Mouse (Mus musculus) ZHBTc4 (cell line): ENCODE measurements around the gene Pxmp4.

Experiments
- DNase-seq: peaks from one replicate; pipeline ENCODE4 v3.0.0-alpha.2; 2011; ENCODE audit warnings: low read depth, low spot score

Gene Pxmp4

GRCm38 (mm10) chr2:154603638-154604153 is at the start of gene Pxmp4:
Pxmp4 (minus strand) TSS chr2:154603708.
- DNase-seq, result peak; percentile 98

- no peak for DNase-seq
Observed at GRCm38 (mm10) chr2:154651363-154651762, 47.9 kb upstream of the Pxmp4 start, which contains the start of gene Chmp4b. Chmp4b (plus strand) TSS chr2:154651705.

DNA sequence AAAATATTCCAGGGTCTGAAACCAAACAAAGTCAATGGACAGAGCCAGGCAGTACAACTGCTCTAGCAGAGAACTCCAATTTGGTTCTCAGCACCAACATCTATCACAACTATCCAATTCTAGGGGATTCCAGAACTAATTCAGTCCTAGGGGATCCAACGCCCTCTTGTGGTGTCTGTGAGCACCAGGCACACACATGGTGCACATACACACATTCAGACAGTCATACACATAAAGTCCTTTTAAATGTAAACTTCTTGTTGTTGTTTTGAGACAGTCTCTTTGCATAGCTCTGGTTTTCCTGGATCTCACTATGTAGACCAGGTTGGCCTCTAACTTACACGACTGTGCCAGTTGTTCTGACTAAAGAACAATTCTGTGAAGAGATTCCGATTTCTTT is 46.9 kb upstream of the Pxmp4 start:
- DNase-seq, result peak; percentile 42

DNA sequence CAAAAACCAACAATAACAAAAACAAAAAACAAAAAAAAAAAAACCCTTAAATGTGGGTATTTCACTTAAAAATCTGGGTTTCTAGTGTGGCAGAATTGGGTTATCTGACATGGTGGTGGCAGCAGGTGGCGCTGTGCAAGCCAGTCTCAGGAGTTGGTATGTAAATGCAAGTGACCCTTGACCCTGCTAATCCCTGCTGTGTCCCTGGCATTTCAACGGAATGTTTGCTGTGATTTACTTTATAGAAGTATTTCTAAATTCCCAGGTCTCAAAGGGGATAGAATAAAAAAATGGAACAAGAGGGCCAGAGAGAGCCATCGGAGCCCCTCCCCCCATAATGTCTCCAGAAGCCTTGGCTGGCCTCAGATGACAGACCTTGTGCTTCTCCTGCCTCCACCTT is 44.6 kb upstream of the Pxmp4 start:
- DNase-seq, result peak; percentile 88

DNA sequence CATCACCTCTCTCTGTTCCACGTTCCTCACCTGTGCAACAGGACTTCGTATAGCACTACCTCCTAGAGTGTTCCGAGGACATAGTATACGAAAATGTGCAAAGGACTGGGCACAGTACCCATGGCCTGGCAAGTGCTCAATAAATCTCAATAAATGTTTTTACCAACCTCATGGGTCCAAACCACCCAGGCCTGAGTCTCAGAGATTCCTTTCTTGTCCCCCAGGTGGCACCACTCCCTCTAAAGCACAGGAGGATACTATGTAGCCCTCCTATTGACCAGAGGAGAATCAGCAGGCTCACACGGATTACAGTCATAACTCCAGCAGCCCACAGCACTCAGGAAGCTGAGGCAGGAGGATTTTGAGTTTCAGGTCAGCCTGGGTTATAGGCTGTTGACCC is 43.1 kb upstream of the Pxmp4 start:
- peak; percentile 74 for DNase-seq

- DNase-seq, result peak; percentile 64
Observed at GRCm38 (mm10) chr2:154642712-154643385, 39.3 kb upstream of the Pxmp4 start.

DNA sequence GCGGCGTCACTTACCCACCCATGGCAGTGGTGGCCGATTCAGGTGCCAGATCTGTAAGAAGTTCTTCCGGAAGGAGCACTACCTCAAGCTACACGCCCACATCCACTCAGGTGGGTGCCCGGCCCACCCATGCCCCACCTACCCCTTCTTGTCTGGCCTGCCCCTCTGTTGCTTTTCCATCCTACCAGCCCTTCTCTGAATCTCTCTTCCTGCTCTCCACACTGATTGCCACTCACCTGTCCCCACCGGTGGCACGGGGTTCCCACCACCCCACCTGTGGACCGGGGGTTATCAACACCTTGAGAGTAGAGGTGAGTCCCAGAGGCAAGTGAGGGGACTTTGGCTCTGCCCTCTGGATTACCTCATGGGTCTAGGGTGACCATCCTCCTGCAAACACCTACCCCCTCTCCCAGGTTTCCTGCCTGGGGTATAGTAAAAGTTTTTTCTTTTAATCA is 38.5 kb upstream of the Pxmp4 start:
- DNase-seq, result no peak

DNA sequence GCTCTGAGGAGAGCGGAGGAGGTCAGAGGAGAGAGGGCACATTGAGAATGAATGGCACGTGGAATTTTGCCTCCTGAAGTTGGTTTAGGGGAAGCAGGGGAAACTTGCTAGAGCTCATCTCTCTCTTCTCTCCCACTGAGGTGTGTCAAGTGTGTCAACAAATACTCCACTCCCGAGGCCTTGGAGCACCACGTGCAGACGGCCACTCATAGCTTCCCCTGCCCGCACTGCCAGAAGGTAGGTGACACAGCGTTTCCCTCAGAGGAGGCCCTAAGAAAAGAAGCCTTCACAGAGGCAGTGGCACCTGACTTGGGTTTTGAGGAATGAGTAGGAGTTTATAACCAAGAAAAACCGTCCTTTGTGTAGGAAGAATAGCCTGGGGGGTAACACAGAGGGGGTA is 37.7 kb upstream of the Pxmp4 start:
- no peak for DNase-seq

- DNase-seq, result no peak
Observed at GRCm38 (mm10) chr2:154639115-154639514, 35.6 kb upstream of the Pxmp4 start.

DNA sequence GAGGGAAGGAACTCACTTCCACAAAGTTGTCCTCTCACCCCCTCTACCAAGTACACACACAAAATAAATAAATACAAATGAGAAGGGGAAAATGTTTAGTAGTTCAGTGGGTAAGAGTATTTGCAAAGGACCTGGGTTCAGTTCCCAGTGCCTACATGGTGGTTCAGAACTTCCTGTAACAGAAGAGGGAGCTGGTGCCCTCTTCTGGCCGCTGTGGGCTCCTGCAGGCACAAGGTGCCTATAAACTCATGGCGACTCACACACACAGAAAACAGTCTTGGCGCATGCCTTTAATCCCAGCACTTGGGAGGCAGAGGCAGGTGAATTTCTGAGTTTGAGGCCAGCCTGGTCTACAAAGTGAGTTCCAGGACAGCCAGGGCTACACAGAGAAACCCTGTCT is 35.0 kb upstream of the Pxmp4 start:
- peak; percentile 73 for DNase-seq

- DNase-seq, result no peak
Observed at GRCm38 (mm10) chr2:154635826-154636225, 32.3 kb upstream of the Pxmp4 start.

DNA sequence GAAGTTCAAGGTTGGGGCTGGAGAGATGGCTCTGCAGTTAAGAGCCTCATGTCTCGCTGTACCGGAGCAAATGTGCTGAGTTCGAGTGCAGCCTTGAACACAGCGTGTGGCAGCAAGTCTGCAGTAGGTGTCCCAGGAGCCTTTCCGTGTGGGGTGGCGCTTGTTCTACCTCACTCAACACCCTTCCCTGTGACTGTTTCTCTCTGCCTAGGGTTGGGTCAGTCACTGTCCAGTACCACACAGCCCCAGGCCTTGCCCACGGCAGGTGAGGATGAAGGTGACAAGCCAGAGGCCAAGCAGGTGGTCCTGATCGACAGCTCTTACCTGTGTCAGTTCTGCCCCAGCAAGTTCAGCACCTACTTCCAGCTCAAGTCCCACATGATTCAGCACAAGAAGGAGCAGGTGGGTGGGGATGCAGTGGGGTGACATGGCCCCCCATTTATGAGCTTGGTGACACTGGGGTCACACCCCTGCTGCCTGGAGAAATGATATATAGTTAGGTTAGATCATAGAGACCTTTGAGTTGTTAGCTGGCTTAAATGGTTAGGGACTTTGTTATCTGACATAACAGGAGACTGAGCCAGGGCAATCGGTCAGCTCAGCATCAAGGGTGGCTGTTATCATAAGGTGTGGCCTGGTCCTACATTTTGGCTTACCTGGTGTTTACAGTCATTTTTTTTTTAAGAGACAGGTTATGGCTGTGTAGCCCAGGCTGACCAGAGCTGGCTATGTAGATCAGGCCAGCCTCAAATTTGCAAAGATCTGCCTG is 30.6 kb upstream of the Pxmp4 start:
- DNase-seq, result no peak

- no peak for DNase-seq
Observed at GRCm38 (mm10) chr2:154633039-154633742, 29.7 kb upstream of the Pxmp4 start.

DNA sequence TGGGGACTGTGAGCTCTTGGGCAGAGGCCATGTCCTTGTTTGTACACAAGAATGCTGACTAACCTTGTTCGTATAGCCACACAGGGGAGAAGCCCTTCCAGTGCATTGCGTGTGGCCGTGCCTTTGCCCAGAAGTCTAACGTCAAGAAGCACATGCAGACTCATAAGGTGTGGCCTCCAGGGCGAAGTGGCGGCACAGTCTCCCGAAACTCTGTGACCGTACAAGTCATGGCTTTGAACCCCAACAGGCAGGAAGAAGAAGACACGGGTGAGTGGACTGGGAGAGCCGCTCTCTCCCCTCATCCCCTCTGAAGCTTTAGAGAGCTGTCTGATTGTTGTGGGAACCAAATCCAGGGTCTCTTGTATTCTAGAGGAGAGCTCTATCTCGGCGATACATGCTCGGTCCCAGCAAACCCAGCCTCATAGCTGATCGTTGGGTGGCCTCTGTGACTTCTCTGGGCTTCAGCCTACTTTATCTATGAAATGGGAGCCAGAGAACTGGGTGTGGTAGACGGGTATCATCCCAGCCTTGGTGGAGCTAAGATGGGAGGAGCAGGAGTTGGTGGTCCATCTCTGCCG is 28.8 kb upstream of the Pxmp4 start:
- DNase-seq, result no peak

- no peak for DNase-seq
Observed at GRCm38 (mm10) chr2:154630531-154630930, 27.0 kb upstream of the Pxmp4 start.

GRCm38 (mm10) chr2:154624137-154624536 is 20.6 kb upstream of the Pxmp4 start:
- DNase-seq, result peak; percentile 40

DNA sequence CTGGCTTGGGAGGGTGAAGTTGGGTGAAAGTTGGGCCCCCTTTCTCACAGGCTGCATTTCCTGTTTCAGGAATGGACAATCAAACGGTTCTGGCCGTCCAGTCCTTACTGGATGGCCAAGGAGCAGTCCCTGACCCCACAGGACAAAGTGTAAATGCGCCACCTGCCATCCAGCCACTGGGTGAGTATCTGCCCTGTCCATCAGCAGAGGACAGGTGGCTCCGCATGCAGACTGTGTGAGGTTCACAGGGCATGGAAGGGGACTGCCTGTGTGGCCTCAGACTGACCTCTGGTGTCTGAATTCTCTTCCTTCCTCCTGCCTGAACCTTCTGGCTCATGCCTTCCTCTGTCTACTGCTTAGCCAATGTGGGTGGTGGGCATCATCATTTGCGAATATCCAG is 18.2 kb upstream of the Pxmp4 start:
- no peak for DNase-seq

GRCm38 (mm10) chr2:154617061-154617460 is 13.6 kb upstream of the Pxmp4 start:
- DNase-seq, result no peak

GRCm38 (mm10) chr2:154615674-154616073 is 12.2 kb upstream of the Pxmp4 start:
- DNase-seq, result no peak

DNA sequence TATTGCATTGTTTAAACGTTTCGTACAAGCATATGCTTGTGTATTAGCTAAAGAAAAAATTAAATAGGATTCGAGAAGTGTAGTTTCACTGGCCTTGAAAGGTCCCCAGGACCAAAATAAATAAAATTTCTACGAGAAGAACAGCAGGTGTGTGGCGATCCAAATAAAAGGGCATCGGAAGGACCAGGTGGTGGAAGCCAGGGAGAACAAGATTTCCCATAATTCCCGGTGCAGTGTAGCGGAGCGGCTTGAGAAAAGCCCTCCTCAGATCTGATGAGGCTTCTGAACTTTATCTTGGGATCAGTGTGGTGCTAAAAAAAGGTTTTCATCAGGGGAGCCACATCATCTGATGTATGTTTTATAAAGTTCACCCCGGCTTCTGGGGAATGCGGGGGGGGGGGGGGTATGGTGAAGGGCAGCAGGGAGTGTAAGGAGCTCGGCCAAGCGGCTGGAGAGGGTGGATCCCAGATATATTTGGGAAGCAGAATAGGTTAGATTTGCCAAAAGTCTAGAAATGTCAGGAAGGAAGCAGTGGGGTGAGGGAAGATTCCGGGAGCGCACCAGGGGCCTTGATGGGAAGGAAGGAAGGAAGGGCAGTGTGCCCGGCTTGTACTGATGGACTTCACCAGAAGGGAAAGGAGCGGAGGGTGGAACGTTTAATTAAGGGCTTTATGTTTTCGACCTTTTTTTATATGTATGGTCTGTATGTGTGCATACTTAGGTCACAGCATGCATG is 11.5 kb upstream of the Pxmp4 start:
- no peak for DNase-seq
